Mouse (Mus musculus) CH12.LX (cell line): ENCODE measurements around the gene Stpg4. TPM values are rescaled to one million over a fixed set of nuclear protein-coding genes. Genes with fewer than 3 reads are reported as not detected.
A peak's percentile ranks its signal among the peaks of the same experiment; 100 is the strongest.

Experiments used
- DNase-seq: peaks from one replicate; pipeline ENCODE4 v3.0.0-alpha.2; 2013; ENCODE audit errors: extremely low read depth
- H3K27ac ChIP-seq: 2 replicates; pipeline ENCODE4 v1.5.1; 2012; ENCODE audit warnings: low read depth, mild to moderate bottlenecking, control low read depth, moderate library complexity; ENCODE audit not compliant: insufficient read depth
- H3K27me3 ChIP-seq: replicated peaks from 2 replicates; pipeline ENCODE3; 2012; ENCODE audit warnings: inconsistent platforms
- H3K36me3 ChIP-seq, 2 experiments: replicated peaks in 1 of 2; 2 replicates each; pipeline versions ENCODE3 to v1.6.1; 2012; ENCODE audit warnings: inconsistent platforms in 1 of 2, low read length in 1 of 2, mild to moderate bottlenecking in 1 of 2, mixed read lengths in 1 of 2, moderate library complexity in 1 of 2; ENCODE audit not compliant: control insufficient read depth in 1 of 2, insufficient read depth in 1 of 2
- H3K4me1 ChIP-seq, 2 experiments: 2 replicates each; pipeline ENCODE4 v1.6.1; 2012; ENCODE audit warnings: inconsistent platforms in 1 of 2, moderate library complexity in 1 of 2; ENCODE audit not compliant: insufficient read depth in 2 of 2, control insufficient read depth in 1 of 2
- H3K4me2 ChIP-seq: 2 replicates; pipeline ENCODE4 v1.6.1; 2012; ENCODE audit warnings: low read depth, mild to moderate bottlenecking, control low read depth; ENCODE audit not compliant: poor library complexity, insufficient read depth, severe bottlenecking
- H3K4me3 ChIP-seq, 3 experiments: fragments of 150-350 bp in 1 of 3; sonication (generic) in 1 of 3; replicated peaks in 1 of 3; 2 replicates each; pipeline versions ENCODE3 to v1.5.1; 2011 to 2012; ENCODE audit warnings: low read depth in 2 of 3, low read length in 2 of 3, mild to moderate bottlenecking in 2 of 3, moderate library complexity in 2 of 3, control low read depth in 1 of 3, improper control_type of control experiment in 1 of 3, inconsistent platforms in 1 of 3, mixed read lengths in 1 of 3; ENCODE audit not compliant: poor library complexity in 1 of 3
- H3K79me2 ChIP-seq: replicated peaks from 2 replicates; pipeline ENCODE4 v1.6.1; 2012; ENCODE audit warnings: mild to moderate bottlenecking, moderate library complexity; ENCODE audit not compliant: control insufficient read depth, poor library complexity, insufficient read depth, severe bottlenecking; ENCODE audit errors: extremely low read depth
- H3K9ac ChIP-seq: 2 replicates; pipeline ENCODE4 v1.6.1; 2012; ENCODE audit warnings: low read depth, mild to moderate bottlenecking, control low read depth, moderate library complexity; ENCODE audit not compliant: insufficient read depth
- H3K9me3 ChIP-seq: replicated peaks from 2 replicates; pipeline ENCODE3; 2012; ENCODE audit warnings: low read length, inconsistent platforms, mixed read lengths
- CTCF ChIP-seq, 2 experiments: IDR thresholded peaks in 1 of 2; conservative IDR thresholded peaks in 1 of 2; 2 replicates each; pipeline ENCODE4 v1.5.1; 2011 to 2012; ENCODE audit warnings: low read depth in 2 of 2, low read length in 2 of 2, improper control_type of control experiment in 1 of 2, inconsistent platforms in 1 of 2, mild to moderate bottlenecking in 1 of 2, moderate library complexity in 1 of 2
- EP300 ChIP-seq: IDR thresholded peaks from 2 replicates; pipeline ENCODE4 v1.6.1; 2011; ENCODE audit warnings: low read length, improper control_type of control experiment
- HCFC1 ChIP-seq: IDR thresholded peaks from 2 replicates; pipeline ENCODE4 v1.6.1; 2012; ENCODE audit warnings: low read depth, mild to moderate bottlenecking, inconsistent platforms, low read length, improper control_type of control experiment
- IRF4 ChIP-seq: IDR thresholded peaks from 2 replicates; pipeline ENCODE4 v1.6.1; 2014; ENCODE audit warnings: low read depth, mild to moderate bottlenecking, inconsistent platforms, low read length, improper control_type of control experiment
- JUN ChIP-seq: IDR thresholded peaks from 2 replicates; pipeline ENCODE4 v1.6.1; 2011; ENCODE audit warnings: low read depth, mild to moderate bottlenecking, low read length, improper control_type of control experiment, moderate library complexity; ENCODE audit not compliant: insufficient read depth
- JUND ChIP-seq: conservative IDR thresholded peaks from 2 replicates; pipeline ENCODE4 v1.6.1; 2011; ENCODE audit warnings: low read depth, low read length, improper control_type of control experiment
- MAFK ChIP-seq: IDR thresholded peaks from 2 replicates; pipeline ENCODE4 v1.6.1; 2011; ENCODE audit warnings: low read length, improper control_type of control experiment; ENCODE audit not compliant: insufficient replicate concordance
- MEF2A ChIP-seq: IDR thresholded peaks from 2 replicates; pipeline ENCODE4 v1.6.1; 2014; ENCODE audit warnings: low read depth, mild to moderate bottlenecking, inconsistent platforms, low read length, improper control_type of control experiment, borderline replicate concordance
- MXI1 ChIP-seq: IDR thresholded peaks from 2 replicates; pipeline ENCODE4 v1.6.1; 2011; ENCODE audit warnings: mild to moderate bottlenecking, low read depth, low read length, improper control_type of control experiment
- MYC ChIP-seq: IDR thresholded peaks from 2 replicates; pipeline ENCODE4 v1.6.1; 2011; ENCODE audit warnings: low read depth, mild to moderate bottlenecking, improper control_type of control experiment, low read length
- NRF1 ChIP-seq: IDR thresholded peaks from 2 replicates; pipeline ENCODE4 v1.6.1; 2014; ENCODE audit warnings: low read depth, mild to moderate bottlenecking, inconsistent platforms, low read length, improper control_type of control experiment, moderate library complexity
- POLR2A ChIP-seq: IDR thresholded peaks from 2 replicates; pipeline ENCODE4 v1.6.1; 2011; ENCODE audit warnings: low read depth, mild to moderate bottlenecking, improper control_type of control experiment, low read length
- SIN3A ChIP-seq: IDR thresholded peaks from 2 replicates; pipeline ENCODE4 v1.6.1; 2012; ENCODE audit warnings: low read length, improper control_type of control experiment, inconsistent platforms
- SMC3 ChIP-seq: IDR thresholded peaks from 2 replicates; pipeline ENCODE4 v1.6.1; 2011; ENCODE audit warnings: low read depth, low read length, improper control_type of control experiment
- ZKSCAN1 ChIP-seq: IDR thresholded peaks from 2 replicates; pipeline ENCODE4 v1.6.1; 2012; ENCODE audit warnings: low read depth, inconsistent platforms, low read length, improper control_type of control experiment, borderline replicate concordance
- ZMIZ1 ChIP-seq: IDR thresholded peaks from 2 replicates; pipeline ENCODE4 v1.6.1; 2012; ENCODE audit warnings: low read depth, mild to moderate bottlenecking, inconsistent platforms, low read length, improper control_type of control experiment
- dilution Hi-C: fragments of 300-500 bp; cut with MboI; formaldehyde crosslinking; loops from 2 replicates; pipeline ENCODE4 v1.14.3; 2020; ENCODE audit warnings: low sequenced_read_pairs; ENCODE audit not compliant: extremely low pct_unique_long_range_greater_than_20kb, extremely low pct_ligation_motif_present
- in situ Hi-C: fragments of 300-500 bp; cut with MboI; formaldehyde crosslinking; loops from 3 replicates; pipeline ENCODE4 v1.14.3; 2019; ENCODE audit warnings: low sequenced_read_pairs, low pct_ligation_motif_present, low pct_unique_long_range_greater_than_20kb, mixed read lengths
- polyA plus RNA-seq: library from polyadenylated mRNA; unstranded; fragments of >175 nt; gene quantifications from 2 replicates; pipeline ENCODE4 v1.2.1, GENCODE M21; 2012; ENCODE audit warnings: low read depth; ENCODE audit not compliant: insufficient read length
- total RNA-seq, 2 experiments: library from RNA; depleted of rRNA; stranded (reverse); fragments of 300-350 nt in 1 of 2; fragments of >200 nt in 1 of 2; gene quantifications; 2 replicates each; pipeline ENCODE4 v1.2.3; 2012 to 2014

Gene Stpg4
- total and polyA plus RNA-seq, 3 experiments: not detected

DNA sequence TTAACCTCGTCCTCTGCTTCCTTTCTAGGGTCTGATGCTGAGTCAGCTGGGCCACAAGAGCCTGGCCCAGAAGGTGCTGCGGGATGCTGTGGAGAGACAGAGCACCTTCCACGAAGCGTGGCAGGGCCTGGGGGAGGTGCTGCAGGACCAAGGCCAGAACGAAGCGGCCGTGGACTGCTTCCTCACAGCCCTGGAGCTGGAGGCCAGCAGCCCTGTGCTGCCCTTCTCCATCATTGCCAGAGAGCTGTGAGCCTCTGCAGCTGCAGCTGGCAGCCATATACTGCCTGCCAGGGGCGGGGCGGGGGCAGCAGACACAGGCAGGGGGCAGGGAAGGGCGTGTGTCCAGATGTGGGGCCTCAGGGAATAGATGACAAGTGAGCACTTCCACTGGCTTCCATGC lies 47.7 kb downstream of the Stpg4 start:
- peak overlapping the region; percentile 81 for H3K27ac ChIP-seq
- peak overlapping the region; percentile 13; the same call in 1 of the 2 replicates for H3K4me2 ChIP-seq
- no peaks in the 10 kb centered on the region for H3K79me2 ChIP-seq
- TF ChIP-seq SMC3 (no peak), MAFK (peak; percentile 48; the same call in 1 of the 2 replicates)
- no peaks in the 10 kb centered on the region for H3K27me3 ChIP-seq
- in situ Hi-C loops: no loop called here
- peak overlapping the region in 2 of 3 experiments; percentile 14 to 21 for H3K4me3 ChIP-seq
- peak; percentile 42 for DNase-seq
- dilution Hi-C loops: no loop called here
- peaks cover 45 to 73% of the 10 kb centered on the region in 2 experiments for H3K4me1 ChIP-seq
- no peak overlapping the region for H3K9ac ChIP-seq
- no peaks in the 10 kb centered on the region for H3K9me3 ChIP-seq
- H3K36me3 ChIP-seq: no peaks in the 10 kb centered on the region

GRCm38 (mm10) chr17:87379160-87379624 lies 48.3 kb downstream of the Stpg4 start:
- Histone ChIP-seq H3K9me3 (no peaks in the 10 kb centered on the region), H3K27me3 (no peaks in the 10 kb centered on the region), H3K79me2 (no peaks in the 10 kb centered on the region), H3K4me2 (no peak overlapping the region), H3K9ac (no peak overlapping the region), H3K4me1 (peaks cover 45 to 74% of the 10 kb centered on the region in 2 experiments), H3K4me3 (peak overlapping the region in 1 of 3 experiments; percentile 24), H3K36me3 (no peaks in the 10 kb centered on the region), H3K27ac (peak overlapping the region; percentile 58)
- TF ChIP-seq NRF1 (peak; percentile 76), JUND (no peak)
- in situ Hi-C loops: no loop called here
- dilution Hi-C loops: no loop called here
- peak; percentile 51 for DNase-seq

- in situ Hi-C loops: no loop called here
- Histone ChIP-seq H3K4me3 (peak overlapping the region in 1 of 3 experiments; percentile 24), H3K27me3 (no peaks in the 10 kb centered on the region), H3K36me3 (no peaks in the 10 kb centered on the region), H3K4me2 (no peak overlapping the region), H3K9me3 (no peaks in the 10 kb centered on the region), H3K79me2 (no peaks in the 10 kb centered on the region), H3K4me1 (peaks cover 45 to 73% of the 10 kb centered on the region in 2 experiments), H3K9ac (no peak overlapping the region), H3K27ac (peak overlapping the region; percentile 58; the same call in 1 of the 2 replicates)
- dilution Hi-C loops: no loop called here
- no peak for TF ChIP-seq POLR2A
- no peak for TF ChIP-seq MXI1
- no peak for TF ChIP-seq HCFC1
- no peak for TF ChIP-seq MYC
- no peak for TF ChIP-seq JUND
- TF ChIP-seq CTCF (conservative IDR thresholded peaks at IDR 0.05 in 1 of 2, IDR thresholded peaks at IDR 0.05 in 1 of 2; ENCODE audit: low read depth in 2 of 2, low read length in 2 of 2): no peak
- TF ChIP-seq SIN3A: no peak
- no peak for TF ChIP-seq ZMIZ1
- TF ChIP-seq MEF2A: no peak
- TF ChIP-seq EP300: peak; percentile 43
- peak; percentile 56; the same call in 1 of the 2 replicates for TF ChIP-seq IRF4
- no peak for TF ChIP-seq ZKSCAN1
- no peak for TF ChIP-seq JUN
- DNase-seq: no peak
These were observed 49.0 kb downstream of the Stpg4 start for GRCm38 (mm10) chr17:87378354-87379159.
